Mouse (Mus musculus): ENCODE measurements at regions not wholly inside any gene's neighbourhood (a gene's known extent, or its start where the extent isn't known, plus 50 kb on each side); places are given as distances from the start of the nearest gene placed in this dataset.

DNA sequence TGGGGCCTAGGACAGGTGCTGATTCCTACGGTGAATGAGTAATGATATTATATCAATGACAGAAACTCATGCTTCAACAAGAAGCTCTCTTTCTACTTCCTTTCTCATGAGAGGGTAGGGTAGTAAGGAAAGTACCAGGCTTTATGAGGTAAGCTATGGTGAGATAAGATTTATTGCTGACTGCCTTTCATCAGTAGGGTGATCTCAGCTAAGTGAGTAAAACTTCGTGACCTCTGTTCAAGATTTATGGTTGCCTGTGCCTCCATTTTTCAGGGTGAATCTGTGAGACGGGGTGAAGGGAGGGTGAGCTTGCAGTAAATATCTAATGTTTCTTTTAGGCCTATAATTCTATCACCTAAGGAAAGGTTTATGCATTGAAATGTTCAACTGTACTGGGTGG lies 259.0 kb upstream of the Dcn start:
- no peak for DNase-seq (ENCODE audit: low spot score in 2 of 2)

DNA sequence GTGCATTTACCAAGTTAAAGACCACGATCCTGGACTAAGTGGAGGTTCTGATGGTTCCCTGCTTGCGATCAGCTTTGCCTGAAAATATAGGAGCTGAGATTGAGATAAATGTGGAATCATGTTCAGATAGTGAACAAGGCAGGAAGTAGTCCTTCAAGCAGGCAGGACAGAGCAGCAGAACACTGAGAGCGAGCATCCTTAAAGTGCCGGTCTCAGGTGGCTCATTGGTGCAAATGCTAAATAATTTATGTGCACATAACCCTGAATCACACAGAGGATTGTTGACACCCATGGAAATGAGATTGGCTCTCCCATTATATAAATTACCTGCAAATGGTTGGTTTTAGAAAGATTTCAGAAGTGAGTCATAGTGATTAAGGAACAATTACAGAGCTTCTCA lies 243.8 kb upstream of the Dcn start:
- no peak for DNase-seq (ENCODE audit: low spot score in 2 of 2)

DNA sequence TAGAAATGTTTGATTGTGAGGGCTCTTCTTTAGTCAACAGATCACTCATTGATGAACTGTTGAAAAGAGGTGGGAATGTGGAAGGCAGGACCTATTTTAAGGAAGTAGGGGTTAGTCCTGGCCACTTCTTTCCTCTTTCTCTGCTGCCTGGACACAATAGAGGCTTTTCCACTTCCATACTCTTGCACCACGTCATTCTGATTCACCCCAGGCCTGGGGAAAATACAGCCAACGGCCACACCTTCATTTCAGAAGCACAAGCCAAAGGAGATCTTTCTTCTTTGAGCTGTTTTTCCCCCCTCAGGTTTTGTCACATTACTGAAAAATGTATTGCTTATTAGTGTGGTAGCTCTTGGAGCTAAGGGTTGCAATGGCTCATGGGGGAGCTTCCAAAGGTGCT lies 237.9 kb upstream of the Dcn start:
- DNase-seq (ENCODE audit: low spot score in 2 of 2) = no peak

DNA sequence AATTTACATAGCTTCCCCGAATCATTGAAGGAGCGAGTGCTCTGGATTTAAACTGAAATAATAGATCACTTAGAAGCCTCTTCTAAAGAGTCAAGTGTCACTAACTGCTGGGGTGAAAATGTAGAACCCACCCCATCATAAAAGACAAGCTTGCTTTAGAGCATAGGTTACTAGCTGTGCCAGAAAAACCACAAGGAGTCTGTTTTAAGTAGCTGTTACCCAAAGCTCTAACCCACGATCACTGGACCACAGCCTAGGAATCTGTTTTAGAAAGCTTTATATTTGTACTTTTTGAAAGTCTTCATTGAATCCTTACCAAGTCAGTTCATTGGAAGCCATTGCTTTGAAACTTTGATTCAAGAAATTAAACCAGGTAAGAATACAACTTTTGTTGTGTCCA lies 233.7 kb upstream of the Dcn start:
- DNase-seq (ENCODE audit: low spot score in 2 of 2) = no peak

DNA sequence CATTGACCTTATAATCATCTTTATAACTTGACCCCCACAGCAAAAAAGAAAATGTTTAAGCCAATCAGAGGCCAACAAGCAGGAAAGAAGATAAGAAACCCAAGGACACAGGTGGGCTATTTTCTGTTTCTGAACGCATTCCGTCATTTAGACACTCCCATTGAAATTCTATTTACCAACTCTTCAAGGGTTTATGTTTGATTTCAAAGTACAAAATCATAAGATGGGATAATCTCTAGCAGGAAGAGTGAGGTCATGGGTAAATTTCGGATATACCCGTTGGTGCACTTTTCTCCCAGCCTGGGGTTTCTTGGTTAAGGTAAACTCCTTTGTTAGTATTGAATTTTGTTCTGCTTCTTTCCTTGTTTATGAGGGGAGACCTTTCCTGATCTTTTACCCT lies 230.9 kb upstream of the Dcn start:
- no peak for DNase-seq (ENCODE audit: low spot score in 2 of 2)

DNA sequence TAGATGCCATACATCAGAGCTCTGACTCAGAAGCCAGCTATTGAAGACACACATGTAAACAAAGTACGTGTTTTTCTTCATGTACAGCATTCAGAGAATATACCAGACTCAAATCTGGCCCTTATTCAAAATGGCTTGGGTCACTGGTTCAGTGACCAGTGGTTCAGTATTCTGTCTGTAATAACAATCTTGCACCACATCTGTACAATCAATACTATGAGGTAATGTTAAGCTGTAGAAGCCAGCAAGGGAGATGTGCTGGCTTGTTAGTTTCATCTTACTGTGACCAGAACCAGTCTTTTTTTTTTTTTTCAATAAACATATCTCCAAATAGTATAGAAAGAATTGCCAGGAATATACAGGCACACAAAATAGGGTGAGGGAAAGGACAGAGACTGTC lies 229.6 kb upstream of the Dcn start:
- no peak for DNase-seq (ENCODE audit: low spot score in 2 of 2)

DNA sequence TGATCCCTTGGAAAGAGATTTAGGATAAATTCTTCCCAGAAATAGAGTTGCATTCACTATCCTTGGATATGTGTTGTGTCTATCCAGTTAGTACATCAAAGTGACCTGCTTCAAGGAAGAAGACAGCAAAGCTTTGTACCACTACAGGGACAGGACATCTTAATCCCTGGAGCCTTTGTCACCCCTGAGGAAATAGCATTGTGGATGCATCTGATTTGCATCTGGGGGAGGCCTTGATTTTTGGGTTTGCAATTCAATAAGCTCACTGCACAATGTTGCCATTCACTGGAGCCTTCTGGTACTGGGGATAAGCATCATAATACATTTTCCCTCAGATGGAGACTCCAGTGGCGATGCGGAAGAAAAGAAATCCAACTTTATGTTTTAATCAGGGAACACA lies 229.2 kb upstream of the Dcn start:
- no peak for DNase-seq (ENCODE audit: low spot score in 2 of 2)

DNA sequence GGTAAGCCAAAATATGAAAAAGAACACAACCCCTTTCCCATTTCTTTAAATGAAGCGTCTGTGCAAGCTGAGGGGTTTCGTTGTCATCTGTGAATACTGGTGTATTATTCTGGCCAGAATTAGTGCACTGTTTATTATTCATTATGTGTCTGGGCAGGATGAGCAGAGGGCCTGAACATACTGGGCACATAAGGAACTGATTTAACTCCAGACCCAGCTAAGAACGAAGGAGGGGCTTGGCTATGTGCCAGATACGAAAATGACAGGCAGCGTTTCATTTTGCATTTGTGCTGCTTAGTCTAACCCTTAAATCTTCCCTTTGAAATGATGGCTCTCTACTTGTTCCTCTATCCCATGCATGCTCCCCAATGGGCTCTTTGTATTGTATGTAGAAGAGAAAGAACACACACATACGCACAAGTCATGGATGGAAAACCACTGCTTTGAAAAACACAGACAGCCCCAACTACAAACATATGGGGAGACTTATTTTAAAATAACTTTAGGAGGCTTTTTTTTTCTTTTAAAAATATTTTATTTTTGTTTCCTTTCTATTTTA lies 213.4 kb upstream of the Dcn start:
- no peak for DNase-seq (ENCODE audit: low spot score in 2 of 2)

DNA sequence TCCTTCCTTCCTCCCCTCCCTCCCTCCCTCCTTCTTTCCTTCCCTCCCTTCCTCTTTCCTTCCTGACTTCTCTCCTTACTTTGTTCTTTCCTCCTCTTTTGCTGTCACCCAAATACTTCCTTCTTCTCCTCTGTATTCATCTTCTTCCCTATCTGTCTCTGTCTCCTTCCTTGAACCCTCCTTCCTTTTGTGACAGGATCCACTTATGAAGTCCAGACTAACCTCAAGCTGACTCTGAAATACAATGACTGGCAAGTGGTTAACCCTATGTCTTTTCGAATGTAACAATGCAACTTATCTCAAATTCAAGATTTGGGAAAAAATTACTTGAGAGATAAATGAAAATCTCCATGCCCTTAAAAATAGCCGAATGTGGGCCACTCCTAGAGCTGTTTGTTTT lies 197.0 kb upstream of the Dcn start:
- no peak for DNase-seq (ENCODE audit: low spot score in 2 of 2)

DNA sequence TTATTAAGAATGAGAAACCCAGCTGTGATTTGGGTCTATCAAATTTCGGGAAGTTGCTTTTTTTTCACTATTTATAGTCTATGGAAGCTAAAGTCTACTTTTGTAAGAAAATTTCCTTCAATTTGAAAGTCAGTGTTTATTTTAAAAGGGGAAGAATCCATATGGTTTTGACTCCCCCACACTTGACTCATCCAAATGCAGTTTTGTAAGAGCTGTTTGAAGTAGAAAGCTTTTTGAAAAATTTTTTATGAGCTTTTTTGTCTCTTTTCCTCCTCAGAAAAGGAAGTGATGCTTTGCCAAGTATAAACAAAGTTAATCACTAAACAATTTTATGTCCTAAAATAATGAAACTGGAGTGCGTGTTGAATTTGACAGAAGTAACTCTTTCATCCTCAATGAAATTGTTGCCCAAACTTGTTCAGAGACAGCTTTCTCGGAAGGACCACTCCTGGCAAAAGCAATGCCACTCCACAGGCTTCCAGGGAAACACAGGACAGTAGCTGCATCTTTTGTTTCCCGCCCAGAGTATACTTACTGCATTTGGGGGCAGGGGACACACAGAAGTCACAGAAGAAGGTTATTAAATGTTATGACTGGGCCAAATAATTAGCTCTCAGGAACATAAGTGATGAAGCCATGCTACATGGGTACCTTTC lies 196.4 kb upstream of the Dcn start:
- no peak for DNase-seq (ENCODE audit: low spot score in 2 of 2)

DNA sequence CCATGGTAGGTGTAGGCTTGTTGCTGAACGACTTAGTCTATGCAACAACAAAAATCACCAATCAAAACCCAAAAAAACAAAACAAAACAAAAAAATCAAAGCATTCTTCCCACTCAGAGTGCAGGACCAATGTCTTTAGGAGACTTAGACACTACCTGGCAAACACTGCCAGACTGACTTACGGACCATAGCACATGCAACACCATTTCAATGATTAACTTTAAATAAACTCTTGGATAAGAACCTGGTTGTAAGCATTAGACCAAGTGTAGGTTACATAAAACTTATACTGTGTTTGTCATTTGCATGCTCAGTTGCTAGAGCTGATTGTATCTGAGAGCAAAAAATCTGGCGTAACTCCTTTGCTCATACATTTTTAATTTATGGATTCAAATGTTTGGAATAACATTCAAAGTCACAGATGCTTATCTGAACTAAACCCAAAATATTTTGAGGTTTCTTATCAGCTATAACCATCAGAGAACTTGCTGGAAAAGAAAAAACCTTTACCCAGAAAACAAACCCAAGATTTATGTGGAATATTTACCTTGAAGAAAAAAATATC lies 174.5 kb upstream of the Dcn start:
- DNase-seq (ENCODE audit: low spot score in 2 of 2) = no peak

DNA sequence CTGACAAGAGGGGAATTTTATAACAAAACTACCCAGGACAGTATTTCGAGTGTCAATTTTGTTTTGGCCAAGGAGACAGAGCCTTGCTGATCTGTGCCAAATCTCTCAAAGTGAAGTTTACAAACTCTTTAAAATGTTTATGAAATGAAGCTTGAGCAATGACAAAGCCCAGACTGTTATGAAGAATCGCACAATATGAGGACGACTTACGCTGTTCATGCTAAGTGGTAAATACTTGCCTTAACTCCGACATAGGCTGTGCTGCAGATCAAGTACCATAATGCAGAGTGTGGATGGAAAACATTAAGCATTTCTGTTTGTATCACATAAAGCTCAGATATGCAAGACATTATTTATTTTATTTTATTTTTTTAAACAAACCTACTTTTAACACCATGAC lies 169.8 kb upstream of the Dcn start:
- DNase-seq (ENCODE audit: low spot score in 2 of 2) = no peak

DNA sequence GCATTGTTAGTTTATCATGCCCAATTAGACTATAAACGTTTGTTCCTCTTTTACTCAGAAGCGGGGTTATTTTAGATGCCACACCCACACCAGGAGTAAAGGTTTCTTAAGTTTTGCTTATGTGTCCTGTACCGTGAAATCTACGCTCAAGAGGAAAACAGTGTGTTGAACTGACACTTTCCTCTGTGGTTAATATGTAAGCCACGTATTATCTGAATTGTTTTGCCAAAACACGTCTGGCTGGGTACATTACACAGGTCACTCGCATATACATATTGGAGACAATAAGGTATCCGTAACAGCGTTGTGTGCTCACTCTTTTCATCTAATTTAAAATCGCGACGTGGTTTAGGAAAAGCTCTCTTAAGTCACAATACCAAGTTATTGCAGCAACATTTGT lies 166.9 kb upstream of the Dcn start:
- DNase-seq (ENCODE audit: low spot score in 2 of 2) = no peak

DNA sequence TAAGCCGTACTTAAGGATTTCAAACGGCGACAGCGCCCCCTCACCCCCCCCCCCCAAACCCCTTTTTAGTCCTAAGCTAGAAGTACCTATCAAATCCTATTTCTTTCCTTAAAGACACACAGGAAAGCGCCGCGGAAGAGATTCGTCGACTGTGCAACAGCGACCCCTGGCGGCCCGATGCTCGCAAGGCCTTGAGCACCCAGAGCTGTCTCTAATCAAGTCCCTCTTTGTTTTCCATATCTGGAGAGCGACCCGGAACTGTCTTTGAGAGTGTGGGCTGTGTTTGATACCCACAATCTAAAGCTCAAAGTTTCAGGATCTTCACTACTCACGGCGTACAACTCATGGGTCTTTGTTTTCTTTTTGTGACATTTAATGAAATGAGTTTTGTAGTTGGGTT lies 166.4 kb upstream of the Dcn start:
- peak; percentile 93 to 96 for DNase-seq (ENCODE audit: low spot score in 2 of 2)

DNA sequence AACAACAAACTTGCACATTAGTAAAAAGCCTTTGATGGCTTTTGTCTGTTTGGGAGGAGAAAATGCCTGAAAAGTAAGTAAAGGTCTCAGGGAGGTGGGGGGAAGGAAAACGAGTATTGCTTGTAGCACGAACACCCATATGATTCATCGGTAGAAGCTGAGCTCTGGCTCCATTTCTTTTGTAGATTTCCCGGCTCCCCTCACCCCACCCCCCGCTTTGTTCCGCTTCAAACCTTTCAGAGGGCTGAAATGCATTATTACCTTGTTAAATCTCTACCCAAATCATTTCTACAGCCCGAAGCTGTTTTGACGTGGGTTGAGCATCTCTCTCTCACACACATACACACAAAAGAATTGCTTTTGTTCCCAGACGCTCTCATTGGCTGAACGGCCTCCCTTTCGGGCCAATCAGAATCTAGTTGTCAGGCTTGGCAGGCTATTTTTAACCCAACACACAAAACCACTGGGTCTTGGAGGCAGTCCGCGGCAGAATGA lies 166.0 kb upstream of the Dcn start:
- DNase-seq (ENCODE audit: low spot score in 2 of 2) = peak; percentile 60 to 79

DNA sequence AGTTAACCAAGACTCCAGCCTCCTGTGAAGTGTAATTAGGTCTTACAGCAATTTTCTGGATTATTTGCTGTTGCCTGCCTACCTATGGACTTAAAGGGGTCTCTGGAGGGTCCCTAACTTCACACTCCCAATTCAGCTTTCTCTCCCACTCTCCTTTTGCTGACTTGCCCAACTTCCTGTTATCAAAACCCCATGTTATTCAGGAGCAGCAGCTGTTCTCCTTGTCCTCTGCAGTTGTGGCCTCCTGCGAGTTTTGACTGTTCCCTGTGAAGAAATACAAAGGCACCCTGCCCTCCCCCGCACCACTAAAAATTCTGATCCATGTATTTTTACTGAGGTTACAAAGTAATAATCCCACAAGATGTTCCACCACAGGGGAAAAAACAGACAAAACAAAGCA lies 146.8 kb upstream of the Dcn start:
- DNase-seq (ENCODE audit: low spot score in 2 of 2) = no peak

DNA sequence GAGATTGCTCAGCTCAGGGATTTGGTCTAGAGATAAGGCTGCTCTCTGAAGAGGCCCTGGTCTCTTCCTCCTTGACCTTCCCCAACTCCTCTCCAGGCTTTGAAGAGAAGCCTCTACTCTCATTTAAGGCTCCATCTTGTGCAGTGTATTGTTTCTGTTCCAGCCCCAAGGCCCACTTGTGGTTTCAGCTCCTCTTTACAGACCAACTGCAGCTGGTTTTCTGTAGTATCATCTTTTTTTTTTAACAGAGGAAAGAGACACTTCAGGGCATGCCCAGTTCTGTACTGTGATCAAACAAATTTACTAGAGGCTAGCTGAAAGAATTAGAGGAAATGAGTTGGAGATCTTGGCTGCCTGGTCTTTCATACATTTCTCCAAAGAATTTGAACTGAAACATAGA lies 145.4 kb upstream of the Dcn start:
- no peak for DNase-seq (ENCODE audit: low spot score in 2 of 2)

DNA sequence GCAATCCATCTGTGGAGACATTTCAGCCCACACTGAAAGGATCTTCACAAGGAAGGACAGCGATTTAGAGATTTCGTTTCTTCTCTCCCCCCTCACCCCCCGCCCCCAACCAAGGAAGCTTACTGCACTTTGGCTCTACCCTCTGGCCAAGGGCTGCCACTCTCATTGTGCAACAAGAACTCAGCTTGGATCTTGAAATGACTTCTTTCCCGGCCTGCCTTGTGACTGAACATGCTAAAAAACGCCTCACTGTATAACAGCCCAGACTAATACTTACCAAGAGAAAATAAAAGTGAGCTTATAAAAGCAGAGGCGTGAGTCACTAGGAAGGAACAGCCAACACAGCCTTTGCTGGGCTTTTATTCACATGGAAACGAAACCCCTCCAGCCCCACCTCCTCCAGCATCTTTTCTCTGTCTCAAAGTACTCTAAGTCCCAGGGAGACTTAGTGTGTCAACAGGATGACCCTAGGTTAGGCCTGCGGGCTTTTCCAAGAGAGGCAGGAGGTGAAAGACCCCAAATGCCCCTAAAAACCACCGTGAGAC lies 144.7 kb upstream of the Dcn start:
- DNase-seq (ENCODE audit: low spot score in 2 of 2) = no peak

DNA sequence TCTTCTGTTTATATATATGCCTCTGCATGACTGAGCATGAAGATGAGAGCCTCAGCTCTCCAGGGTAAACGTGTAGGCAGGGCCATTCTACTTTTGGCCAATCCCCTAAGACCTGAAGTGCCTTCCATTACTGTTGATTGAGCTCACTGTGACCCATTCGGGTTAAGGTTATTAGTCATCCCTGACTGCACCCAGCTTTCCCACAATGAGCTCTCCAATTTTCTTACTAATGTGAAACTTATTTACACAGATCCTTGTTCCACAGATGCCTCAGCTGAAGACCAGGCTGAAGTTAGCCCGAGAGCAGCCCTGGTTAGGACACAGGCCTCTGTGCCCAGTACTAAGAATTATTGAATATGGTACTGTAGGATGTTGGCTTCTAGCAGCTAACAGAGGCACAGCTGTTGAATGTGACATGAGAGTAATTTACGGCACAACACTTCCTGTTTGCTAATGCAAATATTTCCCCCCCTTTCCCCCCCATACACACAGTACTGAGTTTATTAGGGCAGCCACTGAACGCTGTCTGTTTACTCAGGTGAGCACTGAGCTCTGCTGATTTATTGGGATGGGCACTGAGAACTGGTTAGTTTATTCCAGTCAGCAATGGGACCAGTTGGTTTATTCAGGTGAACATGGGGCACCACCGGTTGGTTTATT lies 141.2 kb upstream of the Dcn start:
- DNase-seq (ENCODE audit: low spot score in 2 of 2) = no peak

DNA sequence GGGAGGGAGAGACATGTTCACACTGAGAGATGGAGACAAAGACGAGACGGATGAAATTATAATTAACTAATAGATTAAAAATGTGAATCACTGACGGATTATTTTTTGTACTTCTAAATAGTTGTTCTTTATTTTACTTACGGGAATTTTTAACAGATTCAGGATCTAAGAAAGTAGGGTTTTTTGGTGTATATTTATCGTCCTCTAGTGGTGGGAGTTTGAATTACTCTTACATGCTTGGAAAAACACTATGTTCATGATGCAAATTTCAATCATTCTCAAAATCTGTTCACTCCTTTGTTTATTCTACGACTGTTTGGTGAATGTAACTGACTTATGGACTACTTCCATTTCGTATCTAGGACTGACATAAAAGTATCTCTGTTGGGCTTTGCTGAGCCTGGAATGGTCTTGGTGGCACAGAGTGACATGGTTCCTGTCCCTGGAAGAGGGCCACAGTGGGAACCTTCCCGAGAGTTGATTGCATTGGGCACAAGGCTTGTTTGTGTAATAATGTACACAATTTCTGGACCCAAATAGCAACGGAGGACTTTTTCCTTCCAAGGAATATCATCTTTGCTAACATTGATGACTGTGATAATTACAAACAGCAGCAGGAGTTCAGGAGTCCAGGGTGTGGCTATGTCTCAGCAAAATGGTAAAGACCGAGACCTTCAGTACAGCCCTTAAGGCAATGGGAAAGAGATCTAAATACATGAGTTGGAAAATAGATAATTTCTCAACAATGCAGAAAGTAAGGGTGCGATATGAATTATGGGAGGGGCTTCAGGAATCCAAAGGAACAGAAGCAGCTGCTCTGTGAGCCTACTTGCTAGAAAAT lies 139.3 kb upstream of the Dcn start:
- DNase-seq (ENCODE audit: low spot score in 2 of 2) = no peak

DNA sequence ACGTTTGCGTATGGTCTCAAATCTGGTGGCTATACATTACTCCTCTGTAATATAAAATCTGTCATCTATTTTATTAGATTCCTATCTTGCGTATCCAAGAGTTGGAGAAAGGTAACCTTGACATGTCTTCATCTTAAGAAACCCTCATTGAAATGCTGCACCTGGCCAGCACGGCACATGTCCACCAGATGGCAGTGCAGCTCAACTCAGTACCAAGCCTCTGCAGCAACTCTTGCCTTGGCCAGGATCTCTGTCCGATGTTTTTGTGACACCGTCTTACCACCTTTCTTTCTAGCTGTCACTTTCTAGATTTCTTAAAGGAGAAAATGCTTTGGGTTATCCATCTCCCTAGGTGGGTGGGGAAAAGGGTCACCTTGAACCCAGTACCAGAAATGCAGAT lies 134.1 kb upstream of the Dcn start:
- DNase-seq (ENCODE audit: low spot score in 2 of 2) = peak; percentile 59 to 70

Data from adrenal gland, adult 18-20 months (tissue).